Mouse (Mus musculus): ENCODE measurements around the gene Endod1. TPM values are rescaled to one million over a fixed set of nuclear protein-coding genes. Genes with fewer than 3 reads are reported as not detected.
A peak's percentile ranks its signal among the peaks of the same experiment; 100 is the strongest.
"Not testable (repeated sequence)": the region's sequence is repeated elsewhere in the genome, so short reads cannot be mapped to it uniquely, and the experiment has no call there.

Gene Endod1
- polyA plus RNA-seq, 1 experiment: 22.1 TPM

DNA sequence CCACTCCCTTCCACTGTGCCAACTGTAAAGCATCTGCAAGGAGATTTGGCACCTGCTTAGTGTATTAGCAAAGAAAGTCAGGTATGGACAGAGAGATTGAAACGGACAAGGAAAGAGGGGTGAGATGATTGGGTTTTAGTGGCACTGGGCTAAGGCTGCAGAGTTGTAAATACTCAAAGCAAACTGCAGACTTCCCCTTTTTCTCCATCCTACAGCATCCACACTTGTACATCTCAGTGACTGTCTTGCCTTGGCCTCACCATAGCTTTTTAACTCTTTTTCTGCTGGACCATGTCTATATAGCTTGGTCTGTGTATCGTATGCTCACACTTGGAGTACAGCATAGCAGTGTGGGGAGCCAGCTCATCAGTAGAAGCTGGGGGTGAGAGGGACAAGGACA lies 30.5 kb downstream of the Endod1 start:
- H3K4me1 ChIP-seq (ENCODE audit: control insufficient read depth, insufficient read depth, low read length): no peaks in the 10 kb centered on the region
- H3K27me3 ChIP-seq (replicated peaks; ENCODE audit: control insufficient read depth, insufficient read depth, low read length): no peaks in the 10 kb centered on the region
- TF ChIP-seq CTCF (conservative IDR thresholded peaks at IDR 0.05; ENCODE audit: insufficient read depth, insufficient read length, low read depth, low read length) (no peak), POLR2A (IDR thresholded peaks at IDR 0.05; ENCODE audit: low read depth, low read length) (no peak)
- no peak overlapping the region for H3K27ac ChIP-seq (ENCODE audit: insufficient read depth, low read depth, low read length)
- no peaks in the 10 kb centered on the region for H3K36me3 ChIP-seq (ENCODE audit: control insufficient read depth, insufficient read depth, low read length)
- 77% methylated on average over 2 of the region's 2 CpGs for WGBS
- no peak overlapping the region for H3K4me3 ChIP-seq (ENCODE audit: insufficient read depth, low read depth, low read length)
- DNase-seq: no peak

DNA sequence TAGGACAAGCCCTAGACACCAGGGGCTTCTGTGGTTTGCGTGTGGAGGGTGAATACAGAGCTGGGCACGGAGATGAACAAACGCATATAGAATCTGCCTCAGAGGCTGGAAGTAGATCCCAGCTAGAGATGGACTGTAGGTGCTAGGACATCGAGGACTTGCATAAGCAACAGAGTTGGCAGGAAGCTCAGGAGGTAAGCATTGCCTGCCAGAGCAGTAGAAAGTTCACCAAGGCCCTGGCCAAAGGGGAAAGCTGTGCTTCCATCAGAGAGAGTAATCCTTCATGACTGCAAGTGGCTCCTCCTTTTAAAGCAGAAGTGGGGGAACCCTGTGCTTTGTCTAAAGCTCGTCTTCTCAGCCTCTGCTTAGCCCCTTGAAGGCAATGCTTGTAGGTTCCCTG lies 31.9 kb downstream of the Endod1 start:
- Histone ChIP-seq H3K36me3 (ENCODE audit: control insufficient read depth, insufficient read depth, low read length) (no peaks in the 10 kb centered on the region), H3K27me3 (replicated peaks; ENCODE audit: control insufficient read depth, insufficient read depth, low read length) (no peaks in the 10 kb centered on the region), H3K27ac (ENCODE audit: insufficient read depth, low read depth, low read length) (no peak overlapping the region), H3K4me3 (ENCODE audit: insufficient read depth, low read depth, low read length) (no peak overlapping the region), H3K4me1 (ENCODE audit: control insufficient read depth, insufficient read depth, low read length) (no peaks in the 10 kb centered on the region)
- no peak for TF ChIP-seq POLR2A (IDR thresholded peaks at IDR 0.05; ENCODE audit: low read depth, low read length)
- no peak for TF ChIP-seq CTCF (conservative IDR thresholded peaks at IDR 0.05; ENCODE audit: insufficient read depth, insufficient read length, low read depth, low read length)
- no peak for DNase-seq
- 81% methylated on average over 5 of the region's 5 CpGs for WGBS

DNA sequence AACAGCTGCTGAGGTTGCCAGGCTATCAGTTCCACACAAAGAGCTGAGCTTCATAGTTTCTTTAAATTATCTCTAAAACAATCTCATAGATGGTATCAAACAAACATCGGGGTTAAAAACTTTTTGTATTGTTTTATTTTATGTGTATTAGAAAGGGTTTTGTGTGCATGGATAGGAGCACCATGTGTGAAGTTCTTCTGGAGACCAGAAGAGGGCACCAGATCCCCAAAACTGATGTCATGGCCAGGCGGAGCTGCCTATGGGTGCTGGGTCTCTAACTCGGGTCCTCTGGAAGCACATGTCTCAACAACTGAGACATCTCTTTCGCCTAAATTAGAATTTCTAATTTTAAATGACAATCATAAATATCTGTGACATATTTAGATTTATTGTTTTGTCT lies 32.9 kb downstream of the Endod1 start:
- H3K27me3 ChIP-seq (replicated peaks; ENCODE audit: control insufficient read depth, insufficient read depth, low read length): no peaks in the 10 kb centered on the region
- H3K36me3 ChIP-seq (ENCODE audit: control insufficient read depth, insufficient read depth, low read length): no peaks in the 10 kb centered on the region
- H3K4me1 ChIP-seq (ENCODE audit: control insufficient read depth, insufficient read depth, low read length): no peaks in the 10 kb centered on the region
- WGBS: 64% methylated on average over 4 of the region's 4 CpGs
- TF ChIP-seq POLR2A (IDR thresholded peaks at IDR 0.05; ENCODE audit: low read depth, low read length) (no peak), CTCF (conservative IDR thresholded peaks at IDR 0.05; ENCODE audit: insufficient read depth, insufficient read length, low read depth, low read length) (peak; percentile 63)
- DNase-seq: peak; percentile 42
- no peak overlapping the region for H3K27ac ChIP-seq (ENCODE audit: insufficient read depth, low read depth, low read length)
- no peak overlapping the region for H3K4me3 ChIP-seq (ENCODE audit: insufficient read depth, low read depth, low read length)

DNA sequence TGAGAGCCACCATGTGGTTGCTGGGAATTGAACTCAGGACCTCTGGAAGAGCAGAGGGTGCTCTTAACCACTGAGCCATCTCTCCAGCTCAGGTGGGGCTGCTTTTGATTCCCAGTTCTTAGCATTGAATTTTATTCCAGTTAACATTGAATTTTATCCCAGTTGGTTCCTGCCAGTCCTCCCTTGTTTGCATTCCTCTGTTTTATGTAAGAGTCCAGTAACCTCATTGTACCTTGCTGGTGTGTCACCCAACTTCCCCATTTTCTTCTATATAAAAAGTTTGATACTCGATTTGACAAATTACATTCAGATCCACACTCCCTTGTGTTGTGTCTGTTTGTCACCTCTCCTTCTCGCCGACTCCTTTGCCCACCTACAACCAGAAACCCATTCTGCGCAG lies 35.4 kb downstream of the Endod1 start:
- WGBS: 89% methylated on average over 4 of the region's 4 CpGs
- not testable (repeated sequence) for DNase-seq; H3K4me1 ChIP-seq (ENCODE audit: control insufficient read depth, insufficient read depth, low read length); H3K4me3 ChIP-seq (ENCODE audit: insufficient read depth, low read depth, low read length); H3K36me3 ChIP-seq (ENCODE audit: control insufficient read depth, insufficient read depth, low read length); H3K27ac ChIP-seq (ENCODE audit: insufficient read depth, low read depth, low read length); H3K27me3 ChIP-seq (replicated peaks; ENCODE audit: control insufficient read depth, insufficient read depth, low read length)

DNA sequence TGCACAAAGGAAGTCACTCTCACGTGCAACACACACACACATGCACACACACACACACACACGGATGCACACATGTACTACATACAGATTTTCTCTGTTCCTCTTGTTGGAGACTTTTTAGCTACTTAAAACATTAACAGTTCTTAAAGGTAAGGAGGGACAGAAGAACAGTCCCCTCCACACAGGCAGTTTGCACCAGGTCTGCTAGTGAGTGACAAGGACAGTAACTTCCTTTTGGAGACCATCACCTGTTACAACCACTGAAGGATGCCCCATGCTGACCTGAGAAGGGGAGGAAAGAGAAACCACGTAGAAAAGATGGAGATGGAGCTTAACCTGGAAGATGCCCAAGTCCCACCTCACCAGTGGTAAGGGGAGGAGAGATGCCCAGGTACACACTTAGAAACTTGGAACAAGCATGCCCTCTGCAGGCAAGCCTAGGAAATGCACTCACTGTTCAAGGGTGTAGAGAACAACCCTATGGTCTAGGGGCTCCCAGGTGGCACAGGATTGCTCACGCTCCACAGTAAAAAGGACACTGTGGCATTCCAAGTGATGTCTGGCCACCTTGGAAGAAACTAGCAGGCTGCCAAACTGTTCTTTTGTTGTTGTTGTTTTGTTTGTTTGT lies 39.2 kb downstream of the Endod1 start:
- Histone ChIP-seq H3K27me3 (replicated peaks; ENCODE audit: control insufficient read depth, insufficient read depth, low read length) (no peaks in the 10 kb centered on the region), H3K36me3 (ENCODE audit: control insufficient read depth, insufficient read depth, low read length) (no peaks in the 10 kb centered on the region), H3K4me1 (ENCODE audit: control insufficient read depth, insufficient read depth, low read length) (no peaks in the 10 kb centered on the region), H3K4me3 (ENCODE audit: insufficient read depth, low read depth, low read length) (no peak overlapping the region), H3K27ac (ENCODE audit: insufficient read depth, low read depth, low read length) (no peak overlapping the region)
- TF ChIP-seq POLR2A (IDR thresholded peaks at IDR 0.05; ENCODE audit: low read depth, low read length) (no peak), CTCF (conservative IDR thresholded peaks at IDR 0.05; ENCODE audit: insufficient read depth, insufficient read length, low read depth, low read length) (peak; percentile 96)
- 50% methylated on average over 4 of the region's 4 CpGs for WGBS
- peak; percentile 76 for DNase-seq

DNA sequence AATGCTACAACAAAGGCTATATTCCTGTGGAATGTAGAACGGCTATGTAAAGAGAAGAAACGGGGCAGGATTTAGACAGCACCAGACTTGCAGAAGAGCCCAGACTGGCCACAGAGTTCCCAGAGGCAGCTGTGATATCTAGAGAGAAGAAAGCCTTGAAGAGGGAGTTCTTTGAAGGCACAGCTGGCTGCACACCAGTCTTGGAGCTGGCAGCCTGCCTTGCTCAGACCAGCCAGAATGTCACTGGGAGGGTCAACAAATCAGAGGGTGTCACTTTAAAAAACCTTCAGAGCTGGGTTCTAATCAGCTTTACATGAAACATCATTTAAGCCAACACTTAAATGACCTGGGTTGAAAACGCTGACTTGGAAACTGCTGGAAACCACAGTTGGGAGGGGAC lies 42.6 kb downstream of the Endod1 start:
- Histone ChIP-seq H3K36me3 (ENCODE audit: control insufficient read depth, insufficient read depth, low read length) (no peaks in the 10 kb centered on the region), H3K27me3 (replicated peaks; ENCODE audit: control insufficient read depth, insufficient read depth, low read length) (no peaks in the 10 kb centered on the region), H3K4me3 (ENCODE audit: insufficient read depth, low read depth, low read length) (no peak overlapping the region), H3K4me1 (ENCODE audit: control insufficient read depth, insufficient read depth, low read length) (no peaks in the 10 kb centered on the region), H3K27ac (ENCODE audit: insufficient read depth, low read depth, low read length) (no peak overlapping the region)
- 42% methylated on average over 3 of the region's 3 CpGs for WGBS
- TF ChIP-seq CTCF (conservative IDR thresholded peaks at IDR 0.05; ENCODE audit: insufficient read depth, insufficient read length, low read depth, low read length) (no peak), POLR2A (IDR thresholded peaks at IDR 0.05; ENCODE audit: low read depth, low read length) (no peak)
- DNase-seq: no peak

DNA sequence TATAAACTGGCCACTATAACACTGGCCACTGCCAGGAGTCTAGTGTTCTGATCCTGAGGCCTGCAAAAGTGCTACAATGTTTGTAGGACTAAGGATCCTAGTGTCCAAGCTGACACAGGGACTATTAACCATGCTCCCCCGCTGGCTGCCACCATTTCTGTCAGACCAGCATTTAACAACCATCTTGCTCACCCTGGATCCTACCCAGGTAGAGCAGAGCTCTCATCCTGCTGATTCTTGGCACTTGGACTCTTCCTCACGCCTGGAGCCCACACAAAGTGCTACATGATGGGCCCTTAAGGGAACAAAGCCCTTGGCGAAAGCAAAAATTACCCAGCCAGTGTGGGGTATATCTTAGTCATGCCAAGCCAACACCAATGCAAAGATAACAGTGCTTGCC lies 44.4 kb downstream of the Endod1 start:
- no peak overlapping the region for H3K27ac ChIP-seq (ENCODE audit: insufficient read depth, low read depth, low read length)
- no peak for DNase-seq
- H3K27me3 ChIP-seq (replicated peaks; ENCODE audit: control insufficient read depth, insufficient read depth, low read length): no peaks in the 10 kb centered on the region
- TF ChIP-seq CTCF (conservative IDR thresholded peaks at IDR 0.05; ENCODE audit: insufficient read depth, insufficient read length, low read depth, low read length): no peak
- no peak for TF ChIP-seq POLR2A (IDR thresholded peaks at IDR 0.05; ENCODE audit: low read depth, low read length)
- no peak overlapping the region for H3K4me3 ChIP-seq (ENCODE audit: insufficient read depth, low read depth, low read length)
- H3K36me3 ChIP-seq (ENCODE audit: control insufficient read depth, insufficient read depth, low read length): no peaks in the 10 kb centered on the region
- no peaks in the 10 kb centered on the region for H3K4me1 ChIP-seq (ENCODE audit: control insufficient read depth, insufficient read depth, low read length)
- 94% methylated on average over 3 of the region's 3 CpGs for WGBS

DNA sequence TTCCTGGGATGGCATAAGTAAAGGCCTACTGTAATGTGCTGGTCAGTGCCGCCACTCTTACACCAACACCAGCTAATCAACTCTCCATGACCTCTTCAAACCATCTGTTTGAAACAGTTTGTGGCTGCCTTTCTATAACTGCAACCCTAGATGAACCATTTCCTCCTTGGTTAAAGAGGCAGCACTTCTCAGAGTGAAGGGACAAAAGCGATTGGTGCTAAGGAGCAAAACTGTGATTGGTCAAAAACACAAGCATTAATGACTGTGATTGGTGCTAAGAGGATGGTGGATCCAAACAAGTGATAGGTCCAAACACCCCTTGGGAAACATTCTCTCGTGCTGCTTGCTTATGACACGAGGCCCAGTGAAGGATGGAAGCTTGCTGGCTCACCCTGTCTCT lies 45.5 kb downstream of the Endod1 start:
- no peak for DNase-seq

More for the DNA sequence above, 45.5 kb downstream of the Endod1 start:
- Histone ChIP-seq H3K4me1 (ENCODE audit: control insufficient read depth, insufficient read depth, low read length) (no peaks in the 10 kb centered on the region), H3K27me3 (replicated peaks; ENCODE audit: control insufficient read depth, insufficient read depth, low read length) (no peaks in the 10 kb centered on the region), H3K27ac (ENCODE audit: insufficient read depth, low read depth, low read length) (no peak overlapping the region), H3K36me3 (ENCODE audit: control insufficient read depth, insufficient read depth, low read length) (no peaks in the 10 kb centered on the region), H3K4me3 (ENCODE audit: insufficient read depth, low read depth, low read length) (no peak overlapping the region)
- WGBS: 80% methylated on average over 4 of the region's 4 CpGs
- TF ChIP-seq CTCF (conservative IDR thresholded peaks at IDR 0.05; ENCODE audit: insufficient read depth, insufficient read length, low read depth, low read length) (no peak), POLR2A (IDR thresholded peaks at IDR 0.05; ENCODE audit: low read depth, low read length) (no peak)
